Mouse (Mus musculus) testis, adult 2 months (tissue): Measurements from ENCODE around the gene Ypel2.

ENCODE experiments used
- CTCF ChIP-seq: fragments of 200-500 bp; IDR thresholded peaks from 2 replicates; pipeline ENCODE4 v1.5.1; 2012; ENCODE audit warnings: low read depth, mild to moderate bottlenecking, inconsistent platforms, low read length, moderate library complexity; ENCODE audit not compliant: control insufficient read depth, insufficient read depth, insufficient replicate concordance
- POLR2A ChIP-seq: fragments of 200-500 bp; IDR thresholded peaks from 2 replicates; pipeline ENCODE4 v1.6.1; 2012; ENCODE audit warnings: low read depth, mild to moderate bottlenecking, inconsistent platforms, low read length, moderate library complexity; ENCODE audit not compliant: control insufficient read depth

- TF ChIP-seq CTCF (no peak), POLR2A (no peak)
Observed at GRCm38 (mm10) chr11:86909028-86909427, 84.5 kb downstream of the Ypel2 start.
